In genomic region chr8:48842035-48842434, GRCm38 (mm10) we compare ENCODE assay signal across 10 mouse cellular contexts. TPM values are rescaled to one million over a fixed set of nuclear protein-coding genes. Genes with fewer than 3 reads are reported as not detected.
DNase-seq lines count a peak whose midpoint lies in the region; ATAC-seq lines count a peak whose summit lies in the region.
"Had no signal": no experiment of that assay in that cellular context is flagged by ENCODE, and none has a peak within 500 bp of the region (broad histone marks: within the 10 kb centered on the region; RNA-seq: fewer than 3 reads in every experiment).

No protein-coding gene starts in this region.

- peak overlapping the region; percentile 67 for H3K4me3 ChIP-seq in neural tube, embryonic 11.5 days (ENCODE audit: low read depth, low read length)
- peak overlapping the region; percentile 61; the same call in 1 of the 2 replicates for H3K4me3 ChIP-seq in liver, embryonic 16.5 days (ENCODE audit: low read depth, low read length)

- H3K4me1 ChIP-seq in neural tube, embryonic 11.5 days (ENCODE audit: control insufficient read depth, insufficient read depth, low read length): peaks cover 10% of the 10 kb centered on the region
- no peaks in the 10 kb centered on the region for H3K4me1 ChIP-seq in liver, embryonic 16.5 days (ENCODE audit: control insufficient read depth, low read depth, low read length)

- no peak overlapping the region for H3K27ac ChIP-seq in neural tube, embryonic 11.5 days (ENCODE audit: low read depth, low read length)
- no peak overlapping the region for H3K27ac ChIP-seq in liver, embryonic 16.5 days (ENCODE audit: low read length)

- H3K4me2 ChIP-seq in neural tube, embryonic 11.5 days (ENCODE audit: low read depth): peak overlapping the region; percentile 90
- peak overlapping the region; percentile 56 for H3K4me2 ChIP-seq in liver, embryonic 16.5 days (ENCODE audit: low read depth, low read length)

- H3K9ac ChIP-seq in neural tube, embryonic 11.5 days (ENCODE audit: low read length): no peak overlapping the region
- H3K9ac ChIP-seq in liver, embryonic 16.5 days (ENCODE audit: low read depth, low read length): no peak overlapping the region

- H3K36me3 ChIP-seq in neural tube, embryonic 11.5 days (ENCODE audit: control insufficient read depth, insufficient read depth, low read length): no peaks in the 10 kb centered on the region
- no peaks in the 10 kb centered on the region for H3K36me3 ChIP-seq in liver, embryonic 16.5 days (ENCODE audit: control insufficient read depth, insufficient read depth)

- 8% methylated on average over 4 of the region's 4 CpGs for WGBS in neural tube, embryonic 11.5 days
- 10% methylated on average over 4 of the region's 4 CpGs for WGBS in liver, embryonic 16.5 days (ENCODE audit: insufficient replicate concordance)

- no peaks in the 10 kb centered on the region for H3K9me3 ChIP-seq in neural tube, embryonic 11.5 days (ENCODE audit: control insufficient read depth, low read length)
- H3K9me3 ChIP-seq in liver, embryonic 16.5 days (replicated peaks; ENCODE audit: control insufficient read depth, low read length): no peaks in the 10 kb centered on the region
- H3K9me3 ChIP-seq: megakaryocyte, embryonic 14.5 days had no signal

- DNase-seq in embryo, embryonic 9.5 days (ENCODE audit: extremely low spot score): peak; percentile 15
- DNase-seq in embryo, embryonic 10 days (ENCODE audit: low spot score): no peak
- DNase-seq in neural tube, embryonic 11.5 days (ENCODE audit: low spot score): no peak
- no peak for DNase-seq in neural tube, embryonic 10.5 days (ENCODE audit: extremely low spot score, low spot score)
- no peak for DNase-seq in cerebellum, postnatal 10 days
- no peak for DNase-seq in cerebellum, postnatal 25 days
- DNase-seq: cerebellum, adult 9-11 months had no signal

- H3K27me3 ChIP-seq in neural tube, embryonic 11.5 days (ENCODE audit: control insufficient read depth, insufficient read depth, low read length): 0 out of 2 replicates have a peak, but pooled peaks cover 2% of the 10 kb centered on the region
- peaks cover 26% of the 10 kb centered on the region for H3K27me3 ChIP-seq in liver, embryonic 16.5 days (ENCODE audit: control insufficient read depth, insufficient read depth, low read depth, low read length)

- no peak for ATAC-seq in neural tube, embryonic 11.5 days (ENCODE audit: insufficient read depth, low FRiP score, low TSS enrichment)
- ATAC-seq in liver, embryonic 16.5 days (ENCODE audit: low read depth): no peak
- ATAC-seq in erythroid progenitor cell, adult 5-6 weeks (replicated peaks; ENCODE audit: low FRiP score, poor library complexity, severe bottlenecking): no peak

RNA-seq across cellular contexts. Expression of gene Tenm3, which starts 1.7 kb away (rescaled TPM):
- polyA plus RNA-seq in neural tube, embryonic 11.5 days (2014; fragmentation: Nextera tagmentation; extraction: Ambion mirVana): 36.1 and 38.1 TPM in 2 replicates
- polyA plus RNA-seq in liver, embryonic 16.5 days (2015; fragmentation: Nextera tagmentation; extraction: Ambion mirVana): 4.3 and 6.0 TPM in 2 replicates
- total RNA-seq in erythroid progenitor cell, adult 5-6 weeks (2015; ENCODE audit: low replicate concordance): not detected in 2 replicates
- not detected in 2 replicates for total RNA-seq in erythroid progenitor cell, adult 5-6 weeks (2017; ENCODE audit: low replicate concordance)
